Mouse (Mus musculus) retina, postnatal 1 day (tissue): ENCODE measurements around the gene Mrgpra9.
"Not testable (repeated sequence)": the region's sequence is repeated elsewhere in the genome, so short reads cannot be mapped to it uniquely, and the experiment has no call there.

Source experiments
- DNase-seq: peaks from one replicate; pipeline ENCODE4 v3.0.0-alpha.2; 2012

Mrgpra9 gene

GRCm38 (mm10) chr7:47252770-47253169 is at the start of gene Mrgpra9:
Gene Mrgpra9, minus strand, starts transcription at chr7:47252848.
- no peak for DNase-seq

- not testable (repeated sequence) for DNase-seq
These were observed 47.0 kb upstream of the Mrgpra9 start for GRCm38 (mm10) chr7:47299612-47300011.

- not testable (repeated sequence) for DNase-seq
These were observed 18.9 kb upstream of the Mrgpra9 start for GRCm38 (mm10) chr7:47271547-47271946.

- DNase-seq = no peak
These were observed 8.0 kb downstream of the Mrgpra9 start for GRCm38 (mm10) chr7:47244658-47245057.

GRCm38 (mm10) chr7:47204830-47205229 is 47.8 kb downstream of the Mrgpra9 start, which contains the start of gene Mrgpra6:
Gene Mrgpra6, minus strand, starts transcription at chr7:47204920.
- no peak for DNase-seq

- no peak for DNase-seq
These were observed 57.4 kb downstream of the Mrgpra9 start for GRCm38 (mm10) chr7:47195271-47195670.
